ENCODE assay signal across 15 mouse cellular contexts in the genomic region with DNA sequence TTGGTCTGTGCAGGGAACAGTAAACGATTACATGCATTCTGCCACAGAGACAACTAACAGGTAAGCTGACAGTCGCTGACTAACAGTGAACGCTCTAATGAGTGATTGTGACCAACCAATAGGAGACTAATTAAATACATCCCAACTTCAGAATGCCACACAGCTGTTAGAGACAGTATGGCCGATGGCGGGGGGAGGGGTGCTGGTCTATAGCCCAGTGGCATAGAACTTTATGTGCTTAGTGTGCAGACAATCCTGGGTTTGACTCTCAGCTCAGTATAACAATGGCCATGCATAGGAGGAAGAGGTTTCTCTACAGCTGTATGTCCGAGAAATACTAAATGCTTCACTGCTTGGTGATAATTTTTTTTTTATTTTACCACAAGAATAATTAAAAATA. TPM values are rescaled to one million over a fixed set of nuclear protein-coding genes. Genes with fewer than 3 reads are reported as not detected.
DNase-seq lines count a peak whose midpoint lies in the region; ATAC-seq and TF ChIP-seq lines count a peak whose summit lies in the region.
"Had no signal": no experiment of that assay in that cellular context is flagged by ENCODE, and none has a peak within 500 bp of the region (broad histone marks: within the 10 kb centered on the region; RNA-seq: fewer than 3 reads in every experiment).

No protein-coding gene starts in this region.

- no peaks in the 10 kb centered on the region for H3K27me3 ChIP-seq in cerebellum, adult 2 months (ENCODE audit: control insufficient read depth, insufficient read depth, low read length)
- H3K27me3 ChIP-seq in intestine, embryonic 16.5 days (replicated peaks; ENCODE audit: control insufficient read depth, insufficient read depth, low read length) = no peaks in the 10 kb centered on the region
- no peaks in the 10 kb centered on the region for H3K27me3 ChIP-seq in intestine, embryonic 15.5 days (replicated peaks)
- H3K27me3 ChIP-seq in megakaryocyte, embryonic 14.5 days (replicated peaks) = no peaks in the 10 kb centered on the region
- no peaks in the 10 kb centered on the region for H3K27me3 ChIP-seq in limb, embryonic 13.5 days
- no peaks in the 10 kb centered on the region for H3K27me3 ChIP-seq in forebrain, embryonic 14.5 days (replicated peaks; ENCODE audit: control insufficient read depth, insufficient read depth, low read length)
- H3K27me3 ChIP-seq: liver, embryonic 13.5 days had no signal

- 67% methylated on average over 6 of the region's 6 CpGs for WGBS in cerebellum, adult 2 months
- 70% methylated on average over 6 of the region's 6 CpGs for WGBS in intestine, embryonic 16.5 days
- WGBS in intestine, embryonic 15.5 days = 64% methylated on average over 6 of the region's 6 CpGs
- WGBS in limb, embryonic 13.5 days = 27% methylated on average over 6 of the region's 6 CpGs
- 52% methylated on average over 6 of the region's 6 CpGs for WGBS in forebrain, embryonic 14.5 days

- H3K4me3 ChIP-seq in cerebellum, adult 2 months (replicated peaks; ENCODE audit: insufficient read depth, low read depth, low read length) = no peak overlapping the region
- H3K4me3 ChIP-seq in intestine, embryonic 16.5 days (ENCODE audit: low read length) = no peak overlapping the region
- H3K4me3 ChIP-seq in intestine, embryonic 15.5 days (replicated peaks) = no peak overlapping the region
- peak overlapping the region; percentile 81 for H3K4me3 ChIP-seq in megakaryocyte, embryonic 14.5 days (replicated peaks)
- no peak overlapping the region for H3K4me3 ChIP-seq in limb, embryonic 13.5 days
- H3K4me3 ChIP-seq in forebrain, embryonic 14.5 days (ENCODE audit: low read depth, low read length) = no peak overlapping the region
- H3K4me3 ChIP-seq: liver, embryonic 13.5 days had no signal

- TF ChIP-seq POLR2A in cerebellum, adult 2 months (IDR thresholded peaks at IDR 0.05; ENCODE audit: borderline replicate concordance, insufficient read depth, low read length) = no peak

- H3K27ac ChIP-seq in cerebellum, adult 2 months (ENCODE audit: insufficient read depth, low read length) = peak overlapping the region; percentile 36; the same call in 1 of the 2 replicates
- 0 out of 2 replicates have a peak overlapping the region, but pooled peaks have one; percentile 6 for H3K27ac ChIP-seq in intestine, embryonic 16.5 days (ENCODE audit: low read length)
- no peak overlapping the region for H3K27ac ChIP-seq in intestine, embryonic 15.5 days
- 0 out of 2 replicates have a peak overlapping the region, but pooled peaks have one; percentile 15 for H3K27ac ChIP-seq in limb, embryonic 13.5 days
- H3K27ac ChIP-seq in forebrain, embryonic 14.5 days (ENCODE audit: low read depth, low read length) = no peak overlapping the region
- H3K27ac ChIP-seq: hindbrain, postnatal 0 days had no signal

- DNase-seq in cerebellum, adult 2 months = no peak
- no peak for DNase-seq in cerebellum, postnatal 36 days
- DNase-seq in forebrain, embryonic 14.5 days (ENCODE audit: low spot score) = no peak
- DNase-seq: cerebellum, adult 9-11 months; liver, embryonic 13.5 days; right cerebral cortex, postnatal 25 days; thymus, postnatal 4 days had no signal

- no peaks in the 10 kb centered on the region for H3K9me3 ChIP-seq in intestine, embryonic 16.5 days (ENCODE audit: control insufficient read depth, low read length)
- no peaks in the 10 kb centered on the region for H3K9me3 ChIP-seq in intestine, embryonic 15.5 days
- H3K9me3 ChIP-seq in megakaryocyte, embryonic 14.5 days = no peaks in the 10 kb centered on the region
- H3K9me3 ChIP-seq in limb, embryonic 13.5 days = no peaks in the 10 kb centered on the region
- H3K9me3 ChIP-seq in forebrain, embryonic 14.5 days (replicated peaks; ENCODE audit: control insufficient read depth, low read length) = no peaks in the 10 kb centered on the region
- H3K9me3 ChIP-seq: liver, embryonic 13.5 days had no signal

- no peak overlapping the region for H3K9ac ChIP-seq in intestine, embryonic 16.5 days (ENCODE audit: low read depth, low read length)
- H3K9ac ChIP-seq in intestine, embryonic 15.5 days = no peak overlapping the region
- no peak overlapping the region for H3K9ac ChIP-seq in limb, embryonic 13.5 days
- H3K9ac ChIP-seq in forebrain, embryonic 14.5 days (ENCODE audit: low read length) = no peak overlapping the region
- H3K9ac ChIP-seq: liver, embryonic 13.5 days had no signal

- H3K4me2 ChIP-seq in intestine, embryonic 16.5 days (ENCODE audit: low read depth, low read length) = no peak overlapping the region
- no peak overlapping the region for H3K4me2 ChIP-seq in intestine, embryonic 15.5 days (replicated peaks)
- peak overlapping the region; percentile 36; the same call in 1 of the 2 replicates for H3K4me2 ChIP-seq in limb, embryonic 13.5 days (replicated peaks)
- no peak overlapping the region for H3K4me2 ChIP-seq in forebrain, embryonic 14.5 days (ENCODE audit: low read length)
- H3K4me2 ChIP-seq: liver, embryonic 13.5 days had no signal

- TF ChIP-seq CTCF in cerebellum, adult 2 months (IDR thresholded peaks at IDR 0.05; ENCODE audit: borderline replicate concordance, insufficient read depth, low read depth, low read length) = no peak

- H3K36me3 ChIP-seq in intestine, embryonic 16.5 days (ENCODE audit: control insufficient read depth, insufficient read depth, low read length) = no peaks in the 10 kb centered on the region
- H3K36me3 ChIP-seq in intestine, embryonic 15.5 days = no peaks in the 10 kb centered on the region
- H3K36me3 ChIP-seq in megakaryocyte, embryonic 14.5 days (replicated peaks; ENCODE audit: low read length) = peaks cover 69% of the 10 kb centered on the region
- H3K36me3 ChIP-seq in limb, embryonic 13.5 days = no peaks in the 10 kb centered on the region
- H3K36me3 ChIP-seq in forebrain, embryonic 14.5 days (ENCODE audit: control insufficient read depth, insufficient read depth, low read length) = no peaks in the 10 kb centered on the region
- H3K36me3 ChIP-seq: liver, embryonic 13.5 days had no signal

- no peak for ATAC-seq in intestine, embryonic 16.5 days
- ATAC-seq in intestine, embryonic 15.5 days = no peak
- ATAC-seq in megakaryocyte, adult 5-6 weeks (ENCODE audit: poor library complexity, severe bottlenecking) = no peak
- ATAC-seq in limb, embryonic 13.5 days (ENCODE audit: low FRiP score, low read depth) = no peak
- no peak for ATAC-seq in forebrain, embryonic 14.5 days
- ATAC-seq: forebrain, embryonic 16.5 days; midbrain, embryonic 16.5 days had no signal

- no peaks in the 10 kb centered on the region for H3K4me1 ChIP-seq in cerebellum, adult 2 months (ENCODE audit: control insufficient read depth, insufficient read depth, low read length)
- peaks cover 20% of the 10 kb centered on the region for H3K4me1 ChIP-seq in intestine, embryonic 16.5 days (ENCODE audit: control insufficient read depth, insufficient read depth, low read length)
- peaks cover 25% of the 10 kb centered on the region for H3K4me1 ChIP-seq in intestine, embryonic 15.5 days (replicated peaks)
- H3K4me1 ChIP-seq in megakaryocyte, embryonic 14.5 days = peaks cover 96% of the 10 kb centered on the region
- H3K4me1 ChIP-seq in limb, embryonic 13.5 days = peaks cover 62% of the 10 kb centered on the region
- H3K4me1 ChIP-seq in forebrain, embryonic 14.5 days (ENCODE audit: control insufficient read depth, insufficient read depth, low read length) = 0 out of 2 replicates have a peak, but pooled peaks cover 2% of the 10 kb centered on the region

RNA-seq across cellular contexts. Expression of a gene that starts 7.2 kb away (rescaled TPM):
- 6.1 and 7.2 TPM in 2 replicates for polyA plus RNA-seq in cerebellum, adult 2 months (2012; rRNA removed)
- polyA plus RNA-seq in intestine, embryonic 16.5 days (2015; fragmentation: Nextera tagmentation; extraction: Ambion mirVana) = 9.0 and 10.7 TPM in 2 replicates
- 9.5 and 10.1 TPM in 2 replicates for polyA plus RNA-seq in intestine, embryonic 15.5 days (2015; fragmentation: Nextera tagmentation; extraction: Ambion mirVana)
- polyA plus RNA-seq in megakaryocyte, embryonic 14.5 days (2012; ENCODE audit: insufficient read depth, low replicate concordance) = 310 and 704 TPM in 2 replicates
- 123 and 139 TPM in 2 replicates for total RNA-seq in megakaryocyte, adult 5-6 weeks (2015)
- 37.4 and 55.2 TPM in 2 replicates for total RNA-seq in megakaryocyte, adult 5-6 weeks (2017)
- 14.6 and 16.2 TPM in 2 replicates for polyA plus RNA-seq in limb, embryonic 13.5 days (2015; fragmentation: Nextera tagmentation; extraction: Ambion mirVana)
- 2.5 and 2.8 TPM in 2 replicates for polyA plus RNA-seq in forebrain, embryonic 14.5 days (2014; fragmentation: Nextera tagmentation; extraction: Ambion mirVana)

RNA-seq across cellular contexts. Expression of a gene that starts 57.8 kb away (rescaled TPM):
- polyA plus RNA-seq in cerebellum, adult 2 months (2012; rRNA removed) = 0.03 and 0.08 TPM in 2 replicates
- polyA plus RNA-seq in intestine, embryonic 16.5 days (2015; fragmentation: Nextera tagmentation; extraction: Ambion mirVana) = 0.10 TPM in 2 replicates
- polyA plus RNA-seq in intestine, embryonic 15.5 days (2015; fragmentation: Nextera tagmentation; extraction: Ambion mirVana) = 0.18 and 0.25 TPM in 2 replicates
- not detected in 2 replicates for polyA plus RNA-seq in megakaryocyte, embryonic 14.5 days (2012; ENCODE audit: insufficient read depth, low replicate concordance)
- total RNA-seq in megakaryocyte, adult 5-6 weeks (2015) = 0.09 TPM in 1 of 2 replicates, not detected in the other
- not detected in 2 replicates for total RNA-seq in megakaryocyte, adult 5-6 weeks (2017)
- polyA plus RNA-seq in limb, embryonic 13.5 days (2015; fragmentation: Nextera tagmentation; extraction: Ambion mirVana) = 13.8 and 14.4 TPM in 2 replicates
- 0.05 and 0.09 TPM in 2 replicates for polyA plus RNA-seq in forebrain, embryonic 14.5 days (2014; fragmentation: Nextera tagmentation; extraction: Ambion mirVana)
- total RNA-seq: hindbrain, postnatal 0 days had no signal

Comparison
In these comparisons a context has a peak if more than half of its experiments do, and no peak if none do; other contexts are left out.
1. H3K27ac ChIP-seq: peak in cerebellum, adult 2 months (single experiment), intestine, embryonic 16.5 days (single experiment) and limb, embryonic 13.5 days (single experiment); none in intestine, embryonic 15.5 days (single experiment) and forebrain, embryonic 14.5 days (single experiment).
2. RNA of a gene that starts 7.2 kb away (polyA plus RNA-seq): 310 to 704 TPM in megakaryocyte, embryonic 14.5 days; 14.6 to 16.2 TPM in limb, embryonic 13.5 days, 9.5 to 10.1 TPM in intestine, embryonic 15.5 days, 9.0 to 10.7 TPM in intestine, embryonic 16.5 days, 6.1 to 7.2 TPM in cerebellum, adult 2 months and 2.5 to 2.8 TPM in forebrain, embryonic 14.5 days; every median in the first group is over 10 times any median in the second.
3. RNA of a gene that starts 57.8 kb away (polyA plus RNA-seq): 13.8 to 14.4 TPM in limb, embryonic 13.5 days; 0.18 to 0.25 TPM in intestine, embryonic 15.5 days, 0.10 TPM in intestine, embryonic 16.5 days, 0.05 to 0.09 TPM in forebrain, embryonic 14.5 days, 0.03 to 0.08 TPM in cerebellum, adult 2 months and not detected in megakaryocyte, embryonic 14.5 days; every median in the first group is over 10 times any median in the second.